Mouse (Mus musculus): ENCODE data around the gene Ptpn7. TPM values are rescaled to one million over a fixed set of nuclear protein-coding genes. Genes with fewer than 3 reads are reported as not detected.
A peak's percentile ranks its signal among the peaks of the same experiment; 100 is the strongest.

Ptpn7 gene
- polyA plus RNA-seq, 1 experiment from 2014 or later = 2.8 TPM

DNA sequence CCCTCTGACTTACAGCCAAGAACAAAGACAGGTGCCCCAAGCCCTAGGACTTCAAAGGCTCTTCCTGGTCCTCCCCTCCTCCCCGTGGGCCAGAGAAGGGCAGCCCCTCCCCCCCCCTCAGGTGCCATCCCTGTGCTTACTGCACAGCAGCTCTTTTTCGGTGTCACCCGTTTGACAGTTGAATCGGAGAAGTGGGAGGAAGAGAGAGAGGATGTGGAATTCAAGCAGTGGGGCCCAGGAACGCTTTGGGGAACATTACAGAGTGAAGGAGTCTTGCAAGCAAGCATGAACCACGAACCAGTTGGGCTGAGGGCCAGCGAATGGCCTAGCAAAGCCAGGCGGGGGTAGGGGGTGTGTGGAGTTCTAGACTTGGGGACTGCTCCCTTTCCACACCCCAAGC lies 940 bp upstream of the Ptpn7 start:
- no peak overlapping the region for H3K4me2 ChIP-seq (ENCODE audit: low read depth, low read length)
- H3K27ac ChIP-seq (ENCODE audit: low read length) = peak overlapping the region; percentile 58; the same call in 1 of the 2 replicates
- H3K36me3 ChIP-seq (ENCODE audit: control insufficient read depth, insufficient read depth, low read length) = no peaks in the 10 kb centered on the region
- peaks cover 16% of the 10 kb centered on the region for H3K4me1 ChIP-seq (ENCODE audit: control insufficient read depth, insufficient read depth, low read length)
- H3K27me3 ChIP-seq (ENCODE audit: control insufficient read depth, insufficient read depth, low read length) = no peaks in the 10 kb centered on the region
- H3K9me3 ChIP-seq (replicated peaks; ENCODE audit: control insufficient read depth, low read length) = no peaks in the 10 kb centered on the region
- WGBS = 52% methylated on average over 8 of the region's 8 CpGs
- H3K4me3 ChIP-seq (replicated peaks; ENCODE audit: low read length) = no peak overlapping the region
- H3K9ac ChIP-seq (ENCODE audit: low read length) = no peak overlapping the region
- ATAC-seq (ENCODE audit: insufficient read depth, low FRiP score) = no peak

DNA sequence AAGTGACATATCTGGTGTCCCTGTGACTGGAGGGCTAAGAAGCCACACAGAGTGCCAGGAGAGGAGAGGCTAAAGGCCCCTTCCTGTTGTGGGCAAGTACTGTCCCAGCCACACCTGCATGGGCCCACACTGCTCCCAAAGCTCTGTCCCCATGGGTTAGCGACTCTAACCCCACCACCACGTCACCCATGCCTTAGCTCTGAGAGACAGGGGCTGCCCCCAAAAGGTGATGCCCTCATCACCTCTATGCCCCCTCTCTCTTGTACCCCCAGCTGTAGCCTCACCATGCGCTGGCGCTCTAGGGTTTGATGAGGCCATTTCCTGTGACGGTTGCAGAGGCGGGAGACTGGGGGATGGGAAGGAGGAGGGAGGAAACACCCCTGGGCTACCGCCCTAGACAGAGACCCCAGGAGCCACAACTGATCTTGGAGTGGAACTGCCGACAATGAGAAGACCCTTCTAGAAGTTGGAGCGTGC lies 431 bp downstream of the Ptpn7 start:
- peaks cover 8% of the 10 kb centered on the region; the same call in 1 of the 2 replicates for H3K4me1 ChIP-seq (ENCODE audit: control insufficient read depth, insufficient read depth, low read length)
- no peak overlapping the region for H3K4me2 ChIP-seq (ENCODE audit: low read depth, low read length)
- no peak overlapping the region for H3K27ac ChIP-seq (ENCODE audit: low read length)
- no peak overlapping the region for H3K4me3 ChIP-seq (replicated peaks; ENCODE audit: low read length)
- ATAC-seq (ENCODE audit: insufficient read depth, low FRiP score) = no peak
- no peaks in the 10 kb centered on the region for H3K27me3 ChIP-seq (ENCODE audit: control insufficient read depth, insufficient read depth, low read length)
- 77% methylated on average over 9 of the region's 9 CpGs for WGBS
- H3K9ac ChIP-seq (ENCODE audit: low read length) = no peak overlapping the region
- no peaks in the 10 kb centered on the region for H3K9me3 ChIP-seq (replicated peaks; ENCODE audit: control insufficient read depth, low read length)
- H3K36me3 ChIP-seq (ENCODE audit: control insufficient read depth, insufficient read depth, low read length) = no peaks in the 10 kb centered on the region

DNA sequence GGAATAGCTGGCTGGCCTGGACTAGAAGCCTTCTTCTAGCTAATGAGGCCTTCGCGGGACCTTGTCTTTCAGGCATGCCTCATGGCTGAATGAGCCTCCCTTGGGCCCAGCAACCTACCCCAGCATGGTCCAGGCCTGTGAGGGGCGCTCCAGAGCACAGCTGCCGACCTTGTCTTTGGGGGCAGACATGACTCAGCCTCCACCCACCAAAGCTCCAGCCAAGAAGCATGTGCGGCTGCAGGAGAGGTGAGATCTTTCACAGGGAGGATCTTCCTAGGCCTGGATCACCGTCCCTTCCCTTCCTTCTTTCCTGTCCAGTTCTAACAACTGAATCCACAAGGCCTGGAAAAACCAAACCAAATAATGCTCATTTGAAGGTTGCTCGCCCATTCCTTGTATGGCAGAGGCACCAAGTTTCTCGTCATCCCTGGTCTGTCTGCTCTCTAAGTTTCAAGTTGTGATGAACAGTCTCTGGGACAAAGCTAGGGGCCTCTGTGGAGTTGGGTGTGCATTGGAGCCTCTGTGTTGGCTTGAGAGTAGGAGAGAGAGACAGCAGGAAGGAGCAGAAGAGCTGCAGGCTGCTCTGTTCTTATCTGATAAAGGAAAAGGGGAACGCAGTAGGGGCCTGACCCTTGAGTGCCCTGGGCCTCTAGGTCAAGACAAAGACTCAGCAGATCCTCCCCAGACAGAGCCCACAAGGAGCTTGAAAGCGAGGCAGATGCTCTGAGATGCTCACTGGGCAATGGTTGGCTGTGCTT lies 1.4 kb downstream of the Ptpn7 start:
- H3K27me3 ChIP-seq (ENCODE audit: control insufficient read depth, insufficient read depth, low read length) = no peaks in the 10 kb centered on the region
- H3K4me3 ChIP-seq (replicated peaks; ENCODE audit: low read length) = no peak overlapping the region
- no peak overlapping the region for H3K9ac ChIP-seq (ENCODE audit: low read length)
- 70% methylated on average over 10 of the region's 10 CpGs for WGBS
- H3K9me3 ChIP-seq (replicated peaks; ENCODE audit: control insufficient read depth, low read length) = no peaks in the 10 kb centered on the region
- no peak for ATAC-seq (ENCODE audit: insufficient read depth, low FRiP score)
- peaks cover 8% of the 10 kb centered on the region; the same call in 1 of the 2 replicates for H3K4me1 ChIP-seq (ENCODE audit: control insufficient read depth, insufficient read depth, low read length)
- H3K27ac ChIP-seq (ENCODE audit: low read length) = no peak overlapping the region
- H3K4me2 ChIP-seq (ENCODE audit: low read depth, low read length) = no peak overlapping the region
- no peaks in the 10 kb centered on the region for H3K36me3 ChIP-seq (ENCODE audit: control insufficient read depth, insufficient read depth, low read length)

DNA sequence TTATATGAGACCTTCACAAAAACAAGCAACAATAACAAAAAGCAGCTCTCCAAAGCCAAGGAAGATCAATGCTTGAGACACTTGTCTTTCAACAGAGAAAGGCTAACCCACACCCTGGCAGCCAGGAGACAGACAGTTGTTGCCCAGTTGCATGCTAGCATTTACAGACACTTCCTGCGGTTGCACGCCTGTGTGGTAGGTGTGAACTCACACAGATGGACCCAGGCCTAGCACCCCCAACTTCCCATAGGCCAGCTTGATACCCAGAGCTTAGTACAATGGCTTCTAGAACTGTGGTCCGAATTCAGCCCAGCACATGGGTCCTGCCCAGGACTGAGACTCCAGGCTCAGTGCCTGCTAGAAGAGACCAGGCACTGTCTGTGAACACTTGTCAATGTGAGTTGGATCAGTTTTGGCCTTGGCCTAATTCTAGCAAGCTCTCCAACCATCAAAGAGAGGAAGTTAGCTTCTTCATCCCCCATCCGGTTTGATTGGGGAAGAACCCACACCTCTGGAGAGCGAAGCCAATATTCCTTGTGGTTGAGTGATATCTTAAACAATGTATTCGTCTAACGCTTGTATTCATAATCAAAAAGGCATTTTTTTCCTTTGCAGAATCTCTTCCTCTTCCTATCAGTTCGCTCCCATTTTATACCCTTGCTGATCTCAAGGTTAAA lies 2.7 kb downstream of the Ptpn7 start:
- ATAC-seq (ENCODE audit: insufficient read depth, low FRiP score) = no peak
- no peak overlapping the region for H3K9ac ChIP-seq (ENCODE audit: low read length)
- no peaks in the 10 kb centered on the region for H3K27me3 ChIP-seq (ENCODE audit: control insufficient read depth, insufficient read depth, low read length)
- 84% methylated on average over 8 of the region's 8 CpGs for WGBS
- H3K4me2 ChIP-seq (ENCODE audit: low read depth, low read length) = no peak overlapping the region
- no peak overlapping the region for H3K27ac ChIP-seq (ENCODE audit: low read length)
- H3K4me3 ChIP-seq (replicated peaks; ENCODE audit: low read length) = no peak overlapping the region
- no peaks in the 10 kb centered on the region for H3K36me3 ChIP-seq (ENCODE audit: control insufficient read depth, insufficient read depth, low read length)
- peaks cover 8% of the 10 kb centered on the region; the same call in 1 of the 2 replicates for H3K4me1 ChIP-seq (ENCODE audit: control insufficient read depth, insufficient read depth, low read length)
- no peaks in the 10 kb centered on the region for H3K9me3 ChIP-seq (replicated peaks; ENCODE audit: control insufficient read depth, low read length)

DNA sequence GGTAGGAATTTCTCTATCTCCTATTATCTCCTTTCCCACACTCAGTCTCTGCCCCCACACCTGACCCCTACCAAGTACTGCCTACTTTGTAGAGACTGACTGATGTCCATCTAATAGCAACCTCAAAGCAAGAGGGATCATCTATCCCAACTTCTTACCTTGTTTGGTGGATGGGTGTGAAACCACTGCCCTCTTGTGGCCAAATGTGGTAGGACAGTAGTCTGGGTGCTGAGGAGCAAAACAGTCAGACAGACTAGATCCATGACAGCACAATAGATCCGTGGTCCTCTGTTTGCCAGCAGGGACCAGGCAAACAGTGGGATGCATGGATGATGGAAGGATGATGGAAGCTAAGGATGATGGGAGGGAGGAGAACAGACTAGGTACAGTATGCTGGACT lies 4.0 kb downstream of the Ptpn7 start:
- H3K27ac ChIP-seq (ENCODE audit: low read length) = no peak overlapping the region
- ATAC-seq (ENCODE audit: insufficient read depth, low FRiP score) = no peak
- no peak overlapping the region for H3K4me3 ChIP-seq (replicated peaks; ENCODE audit: low read length)
- H3K4me1 ChIP-seq (ENCODE audit: control insufficient read depth, insufficient read depth, low read length) = peaks cover 2% of the 10 kb centered on the region; the same call in 1 of the 2 replicates
- no peaks in the 10 kb centered on the region for H3K36me3 ChIP-seq (ENCODE audit: control insufficient read depth, insufficient read depth, low read length)
- H3K27me3 ChIP-seq (ENCODE audit: control insufficient read depth, insufficient read depth, low read length) = no peaks in the 10 kb centered on the region
- 0% methylated on average over 1 of the region's 1 CpGs for WGBS
- no peaks in the 10 kb centered on the region for H3K9me3 ChIP-seq (replicated peaks; ENCODE audit: control insufficient read depth, low read length)
- no peak overlapping the region for H3K4me2 ChIP-seq (ENCODE audit: low read depth, low read length)
- H3K9ac ChIP-seq (ENCODE audit: low read length) = no peak overlapping the region

DNA sequence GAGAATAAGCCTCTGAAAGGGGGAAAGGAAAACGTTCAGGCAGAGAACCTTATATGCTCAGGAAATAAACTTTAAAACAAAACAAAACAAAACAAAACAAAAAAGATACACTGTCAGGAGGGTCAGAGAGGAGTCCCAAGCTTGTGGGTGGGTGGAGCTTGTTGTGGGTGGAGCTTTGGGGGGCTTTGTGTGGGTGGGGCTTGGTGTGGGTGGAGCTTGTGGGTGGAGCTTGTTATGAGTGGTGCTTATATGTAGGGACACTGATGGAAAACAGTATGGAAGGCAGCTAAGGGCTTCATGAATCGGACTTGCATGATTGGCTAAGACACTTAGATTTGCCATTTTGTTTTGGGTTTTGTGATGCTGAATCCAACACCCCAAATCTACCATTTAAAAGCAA lies 7.4 kb downstream of the Ptpn7 start:
- H3K27ac ChIP-seq (ENCODE audit: low read length) = no peak overlapping the region
- H3K27me3 ChIP-seq (ENCODE audit: control insufficient read depth, insufficient read depth, low read length) = no peaks in the 10 kb centered on the region
- no peaks in the 10 kb centered on the region for H3K9me3 ChIP-seq (replicated peaks; ENCODE audit: control insufficient read depth, low read length)
- WGBS = 63% methylated on average over 2 of the region's 2 CpGs
- no peaks in the 10 kb centered on the region for H3K36me3 ChIP-seq (ENCODE audit: control insufficient read depth, insufficient read depth, low read length)
- no peak overlapping the region for H3K4me2 ChIP-seq (ENCODE audit: low read depth, low read length)
- no peak overlapping the region for H3K9ac ChIP-seq (ENCODE audit: low read length)
- H3K4me1 ChIP-seq (ENCODE audit: control insufficient read depth, insufficient read depth, low read length) = no peaks in the 10 kb centered on the region
- H3K4me3 ChIP-seq (replicated peaks; ENCODE audit: low read length) = no peak overlapping the region
- ATAC-seq (ENCODE audit: insufficient read depth, low FRiP score) = no peak

DNA sequence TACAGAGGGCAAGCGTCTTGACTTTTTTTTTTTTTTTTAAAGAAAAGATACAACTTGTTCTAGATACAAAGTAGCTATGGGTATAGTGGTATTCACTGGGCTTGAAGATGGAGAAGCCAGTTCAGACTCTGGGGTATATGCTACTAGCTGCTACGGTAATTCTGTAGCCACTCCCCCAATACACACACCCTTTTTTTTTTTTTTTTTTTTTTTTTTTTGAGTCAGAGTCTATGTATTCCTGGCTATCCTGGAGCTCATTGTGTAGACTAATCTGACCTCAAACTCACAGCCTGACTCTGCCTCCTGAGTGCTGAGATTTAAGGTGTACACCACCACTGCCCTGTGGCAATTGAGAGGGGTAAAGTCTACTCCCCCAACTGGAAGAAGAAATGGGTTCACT lies 10.0 kb downstream of the Ptpn7 start:
- Histone ChIP-seq H3K27ac (ENCODE audit: low read length) (no peak overlapping the region), H3K9me3 (replicated peaks; ENCODE audit: control insufficient read depth, low read length) (no peaks in the 10 kb centered on the region), H3K9ac (ENCODE audit: low read length) (no peak overlapping the region), H3K4me3 (replicated peaks; ENCODE audit: low read length) (no peak overlapping the region), H3K4me2 (ENCODE audit: low read depth, low read length) (no peak overlapping the region), H3K27me3 (ENCODE audit: control insufficient read depth, insufficient read depth, low read length) (no peaks in the 10 kb centered on the region), H3K4me1 (ENCODE audit: control insufficient read depth, insufficient read depth, low read length) (peaks cover 5% of the 10 kb centered on the region; the same call in 1 of the 2 replicates), H3K36me3 (ENCODE audit: control insufficient read depth, insufficient read depth, low read length) (no peaks in the 10 kb centered on the region)
- ATAC-seq (ENCODE audit: insufficient read depth, low FRiP score) = no peak
- 58% methylated on average over 2 of the region's 2 CpGs for WGBS

DNA sequence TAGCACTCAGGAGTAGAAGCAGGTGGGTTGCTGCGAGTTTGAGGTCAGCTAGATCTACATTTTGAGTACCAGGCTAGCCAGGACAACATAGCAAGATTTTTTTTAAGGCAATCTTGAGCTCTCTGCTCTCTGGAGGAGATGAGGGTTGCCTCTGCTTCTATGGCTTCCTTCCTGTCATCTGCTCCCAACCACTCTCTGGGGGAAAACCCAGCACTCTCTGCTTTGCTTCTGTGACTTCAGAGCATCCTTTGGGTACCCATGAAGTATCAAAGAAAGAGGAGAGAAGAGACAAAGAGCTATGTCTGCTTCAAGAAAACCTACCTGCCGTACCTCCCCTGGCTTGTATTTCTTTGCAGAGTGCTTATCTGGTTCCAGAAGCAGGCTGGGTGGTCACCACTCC lies 11.4 kb downstream of the Ptpn7 start:
- no peak overlapping the region for H3K9ac ChIP-seq (ENCODE audit: low read length)
- ATAC-seq (ENCODE audit: insufficient read depth, low FRiP score) = no peak
- 88% methylated on average over 2 of the region's 2 CpGs for WGBS
- H3K4me1 ChIP-seq (ENCODE audit: control insufficient read depth, insufficient read depth, low read length) = peaks cover 15% of the 10 kb centered on the region
- H3K27ac ChIP-seq (ENCODE audit: low read length) = no peak overlapping the region
- H3K4me3 ChIP-seq (replicated peaks; ENCODE audit: low read length) = no peak overlapping the region
- no peaks in the 10 kb centered on the region for H3K9me3 ChIP-seq (replicated peaks; ENCODE audit: control insufficient read depth, low read length)
- H3K27me3 ChIP-seq (ENCODE audit: control insufficient read depth, insufficient read depth, low read length) = no peaks in the 10 kb centered on the region
- no peak overlapping the region for H3K4me2 ChIP-seq (ENCODE audit: low read depth, low read length)
- no peaks in the 10 kb centered on the region for H3K36me3 ChIP-seq (ENCODE audit: control insufficient read depth, insufficient read depth, low read length)
